Mouse (Mus musculus) erythroblast, embryonic 14.5 days (primary cell): Measurements from ENCODE around the gene Ddx1. TPM values are rescaled to one million over a fixed set of nuclear protein-coding genes. Genes with fewer than 3 reads are reported as not detected.

Source experiments
- H3K27me3 ChIP-seq: 2 replicates; pipeline ENCODE4 v1.6.1; 2012; ENCODE audit warnings: inconsistent platforms; ENCODE audit not compliant: control insufficient read depth
- H3K36me3 ChIP-seq: 2 replicates; pipeline ENCODE4 v1.6.1; 2012; ENCODE audit warnings: mild to moderate bottlenecking, inconsistent platforms; ENCODE audit not compliant: control insufficient read depth
- H3K4me1 ChIP-seq: 2 replicates; pipeline ENCODE4 v1.6.1; 2012; ENCODE audit warnings: inconsistent platforms; ENCODE audit not compliant: control insufficient read depth
- H3K4me3 ChIP-seq: replicated peaks from 2 replicates; pipeline ENCODE3; 2012; ENCODE audit warnings: moderate library complexity, mild to moderate bottlenecking, inconsistent platforms
- H3K9me3 ChIP-seq: 2 replicates; pipeline ENCODE4 v1.6.1; 2012; ENCODE audit warnings: low read length, inconsistent platforms, mixed read lengths; ENCODE audit not compliant: control insufficient read depth
- GATA1 ChIP-seq: IDR thresholded peaks from 2 replicates; pipeline ENCODE4 v1.6.1; 2012; ENCODE audit warnings: low read length, inconsistent platforms, mixed read lengths
- TAL1 ChIP-seq: IDR thresholded peaks from 3 replicates; pipeline ENCODE4 v1.6.1; 2012; ENCODE audit warnings: low read length, inconsistent platforms, mixed read lengths
- polyA plus RNA-seq: library from polyadenylated mRNA; stranded (reverse); fragments of >175 nt; gene quantifications from 2 replicates; pipeline ENCODE4 v1.2.3, GENCODE M21; 2012

Gene Ddx1
- polyA plus RNA-seq, 1 experiment = 0.50 TPM

DNA sequence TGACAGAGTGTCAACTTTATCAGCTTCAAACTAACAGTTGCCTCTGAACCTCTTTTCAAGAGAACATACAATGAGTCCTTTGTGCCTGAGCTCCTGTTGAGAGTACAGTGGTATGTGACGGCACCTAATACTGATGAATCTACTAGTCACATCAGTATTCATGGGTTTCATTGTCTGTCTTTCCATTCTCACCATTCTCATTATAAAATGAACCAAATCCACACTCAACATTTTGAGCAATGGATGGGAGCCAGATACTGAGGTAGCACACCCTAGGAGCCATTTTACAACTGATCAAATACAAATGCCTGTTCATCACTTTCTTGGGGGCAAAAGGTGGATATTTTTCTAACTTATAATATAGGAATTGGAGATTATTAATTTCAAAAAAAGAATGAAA is 40.5 kb downstream of the Ddx1 start:
- TF ChIP-seq GATA1 = no peak
- TF ChIP-seq TAL1 = no peak

DNA sequence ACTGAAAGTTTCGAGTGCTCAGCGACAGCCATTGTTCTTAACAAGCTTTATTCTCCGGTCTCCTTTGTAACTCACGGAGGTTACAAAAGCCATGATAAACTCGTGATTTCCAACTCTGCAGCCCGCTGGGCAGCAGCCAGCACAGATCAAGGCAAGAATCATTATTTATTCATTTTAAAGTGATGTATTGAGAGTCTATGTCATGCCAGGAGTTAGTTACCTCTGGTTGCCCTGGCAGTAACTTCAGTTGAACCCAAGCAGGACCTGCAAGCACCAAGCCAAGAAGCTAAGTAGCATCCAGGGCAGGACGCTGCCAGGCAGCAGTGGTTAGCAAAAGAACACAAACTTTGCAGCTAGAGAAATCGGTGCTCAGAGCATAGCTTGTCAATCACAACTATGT is 41.9 kb downstream of the Ddx1 start:
- H3K9me3 ChIP-seq = no peaks in the 10 kb centered on the region
- H3K4me3 ChIP-seq = no peak overlapping the region
- TF ChIP-seq TAL1 (no peak), GATA1 (no peak)
- H3K27me3 ChIP-seq = no peaks in the 10 kb centered on the region; the same call in 1 of the 2 replicates
- H3K36me3 ChIP-seq = no peaks in the 10 kb centered on the region
- H3K4me1 ChIP-seq = no peaks in the 10 kb centered on the region

More for the DNA sequence above, 40.5 kb downstream of the Ddx1 start:
- no peaks in the 10 kb centered on the region for H3K4me1 ChIP-seq
- no peaks in the 10 kb centered on the region for H3K9me3 ChIP-seq
- no peaks in the 10 kb centered on the region for H3K36me3 ChIP-seq
- H3K4me3 ChIP-seq = no peak overlapping the region
- H3K27me3 ChIP-seq = no peaks in the 10 kb centered on the region; the same call in 1 of the 2 replicates

DNA sequence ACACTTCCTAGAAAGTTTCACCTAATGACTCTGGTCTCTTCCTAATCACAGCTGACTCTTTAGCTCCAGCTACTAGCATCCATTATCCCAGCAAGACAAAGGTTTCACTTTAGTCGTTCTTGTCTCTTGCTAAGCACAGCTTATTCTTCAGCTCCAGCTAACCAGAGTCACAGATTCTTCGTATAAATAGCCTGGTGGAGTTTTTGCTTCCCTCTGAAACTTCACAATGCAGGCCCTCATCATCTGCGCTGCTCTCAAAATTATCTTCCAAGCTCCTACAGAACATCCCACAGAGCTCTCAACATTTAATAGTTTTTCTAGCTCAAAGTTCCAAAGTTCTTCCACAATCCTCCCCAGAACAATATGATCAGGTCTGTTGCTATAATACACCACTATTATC is 43.3 kb downstream of the Ddx1 start:
- TF ChIP-seq TAL1 (no peak), GATA1 (no peak)
- H3K9me3 ChIP-seq = no peaks in the 10 kb centered on the region

DNA sequence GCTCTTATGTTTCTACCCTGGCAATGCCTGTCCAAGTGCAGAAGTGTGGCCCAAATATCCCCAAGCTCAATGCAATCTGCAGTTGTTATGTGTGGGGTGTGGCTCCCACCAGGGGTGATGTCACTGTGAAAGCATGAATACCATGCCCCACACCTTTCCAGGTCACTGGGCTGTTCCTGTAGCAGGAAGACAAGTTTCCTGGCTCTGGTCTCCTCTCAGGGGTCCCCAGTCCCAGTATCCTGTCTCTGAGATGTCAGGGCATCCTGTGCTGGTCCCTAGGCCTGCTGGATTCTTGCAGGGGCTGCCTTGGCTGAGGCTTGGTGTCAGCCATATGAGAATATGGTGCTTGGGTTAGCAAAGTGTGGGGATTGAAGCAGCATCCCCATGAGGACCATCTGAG is 46.7 kb downstream of the Ddx1 start:
- Histone ChIP-seq H3K27me3 (no peaks in the 10 kb centered on the region), H3K9me3 (no peaks in the 10 kb centered on the region), H3K4me3 (no peak overlapping the region), H3K4me1 (peaks cover 1% of the 10 kb centered on the region; the same call in 1 of the 2 replicates), H3K36me3 (no peaks in the 10 kb centered on the region)
- no peak for TF ChIP-seq GATA1
- no peak for TF ChIP-seq TAL1

More for the DNA sequence above, 43.3 kb downstream of the Ddx1 start:
- Histone ChIP-seq H3K4me1 (peaks cover 1% of the 10 kb centered on the region; the same call in 1 of the 2 replicates), H3K36me3 (no peaks in the 10 kb centered on the region), H3K27me3 (no peaks in the 10 kb centered on the region; the same call in 1 of the 2 replicates), H3K4me3 (no peak overlapping the region)

DNA sequence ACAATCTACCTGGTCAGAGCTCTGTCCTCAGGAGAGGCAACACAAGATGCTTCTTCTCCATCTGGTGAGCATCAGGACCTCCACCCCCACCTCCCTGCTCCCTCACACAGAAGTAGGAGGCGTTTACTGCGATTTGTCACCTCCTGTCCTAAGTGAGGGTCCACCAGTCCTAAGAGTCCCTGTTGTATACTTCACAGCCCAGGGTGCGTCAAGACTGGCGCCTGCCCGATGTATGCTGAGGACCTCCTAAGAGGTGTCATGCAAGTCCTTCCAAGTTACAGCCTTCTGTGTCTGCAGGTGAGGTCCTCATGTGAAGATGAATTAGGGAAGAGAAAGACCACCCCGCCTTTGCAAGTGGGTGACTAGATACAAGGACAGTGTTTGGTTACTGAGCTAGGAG is 48.4 kb downstream of the Ddx1 start:
- H3K9me3 ChIP-seq = no peaks in the 10 kb centered on the region
- H3K27me3 ChIP-seq = no peaks in the 10 kb centered on the region
- TF ChIP-seq TAL1 (no peak), GATA1 (no peak)
- H3K4me1 ChIP-seq = peaks cover 1% of the 10 kb centered on the region; the same call in 1 of the 2 replicates
- no peaks in the 10 kb centered on the region for H3K36me3 ChIP-seq
- no peak overlapping the region for H3K4me3 ChIP-seq

DNA sequence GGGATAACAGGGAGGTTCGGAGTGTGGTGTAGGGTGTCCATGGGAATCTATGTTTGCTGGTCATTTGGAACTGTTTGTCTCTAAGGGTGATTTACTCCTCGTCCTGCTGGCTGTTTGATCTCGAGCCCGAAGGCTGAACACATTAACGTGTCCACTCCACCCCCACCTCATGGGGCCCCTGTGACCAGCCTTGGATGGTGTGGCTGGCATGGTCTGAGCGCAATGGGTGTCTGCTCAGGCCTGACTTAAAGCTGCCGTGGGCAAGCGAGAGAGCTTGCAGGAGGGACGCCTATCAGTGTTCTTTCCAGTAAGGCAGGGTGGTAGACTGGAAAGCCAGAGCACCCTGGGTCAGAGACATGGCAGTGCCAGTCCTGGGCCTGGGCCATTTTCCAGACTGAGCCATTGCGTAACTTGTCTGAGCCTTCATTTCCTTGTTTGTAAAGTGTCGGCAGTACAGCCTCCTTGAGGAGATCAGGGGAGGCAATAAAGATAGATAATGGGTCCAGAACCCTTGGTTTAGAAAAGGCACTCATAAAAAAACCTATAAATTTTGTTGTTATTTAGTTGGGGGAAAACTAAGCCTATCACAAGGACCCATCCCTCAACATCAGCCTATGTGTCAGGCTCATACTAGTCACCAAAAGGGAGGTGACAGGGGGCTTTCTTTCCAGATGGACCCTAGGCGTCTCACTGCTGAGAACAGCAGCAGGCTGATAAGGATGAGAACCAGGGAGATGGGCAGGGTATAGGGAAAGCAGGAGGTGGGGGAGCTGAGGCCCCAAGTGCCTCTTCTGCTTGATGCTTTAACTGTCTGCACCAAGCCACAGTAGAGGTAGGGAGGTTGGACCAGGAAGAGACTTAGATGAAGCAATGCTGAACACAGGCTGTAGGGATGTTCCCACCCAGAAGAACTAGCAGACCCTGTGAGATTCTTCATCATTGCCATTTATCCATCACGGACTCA is 49.4 kb downstream of the Ddx1 start:
- no peaks in the 10 kb centered on the region for H3K36me3 ChIP-seq
- H3K4me1 ChIP-seq = peaks cover 1% of the 10 kb centered on the region; the same call in 1 of the 2 replicates
- no peak for TF ChIP-seq TAL1
- no peak for TF ChIP-seq GATA1
- H3K27me3 ChIP-seq = no peaks in the 10 kb centered on the region
- no peaks in the 10 kb centered on the region for H3K9me3 ChIP-seq
- H3K4me3 ChIP-seq = no peak overlapping the region

DNA sequence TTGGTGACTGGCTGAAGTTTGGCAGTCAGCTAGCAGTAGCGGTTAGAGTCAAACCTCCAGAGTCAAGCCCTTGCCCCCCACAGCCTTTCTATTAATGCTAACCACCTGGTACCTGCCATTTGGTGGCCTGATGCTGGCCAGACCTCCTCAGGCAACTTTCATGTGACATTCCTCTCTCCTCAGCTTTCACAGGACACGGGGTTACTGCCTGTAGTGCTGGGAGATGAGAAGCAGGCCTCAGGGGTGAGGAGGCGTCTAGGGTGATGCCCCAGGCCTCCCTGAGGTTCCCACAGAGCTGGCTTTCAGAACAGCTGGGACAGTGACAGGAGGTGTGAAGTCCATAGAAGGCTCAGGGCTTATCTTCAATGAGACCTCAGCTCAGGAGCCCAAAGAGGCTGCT is 50.9 kb downstream of the Ddx1 start:
- Histone ChIP-seq H3K27me3 (no peaks in the 10 kb centered on the region), H3K4me3 (no peak overlapping the region), H3K4me1 (peaks cover 1% of the 10 kb centered on the region; the same call in 1 of the 2 replicates), H3K9me3 (no peaks in the 10 kb centered on the region), H3K36me3 (no peaks in the 10 kb centered on the region)
- TF ChIP-seq TAL1 (no peak), GATA1 (no peak)

DNA sequence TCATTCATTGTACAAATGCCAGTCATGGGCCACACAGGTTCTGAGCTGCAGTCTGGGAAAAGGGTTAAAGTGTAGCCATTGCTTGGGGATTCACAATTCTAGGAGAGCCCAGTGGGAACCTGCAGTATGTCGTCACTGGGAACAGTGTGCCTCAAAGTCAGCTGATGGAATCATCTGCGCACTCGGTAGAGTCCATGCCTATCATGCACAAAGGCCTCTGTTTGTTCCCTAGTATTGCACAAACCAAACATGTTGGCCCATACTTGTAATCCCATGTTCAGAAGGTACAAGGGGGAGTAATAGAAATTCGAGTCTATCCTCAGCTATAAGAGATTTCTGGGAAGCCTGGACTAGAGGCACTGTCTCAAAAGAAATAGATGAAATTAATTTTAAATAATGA is 52.9 kb downstream of the Ddx1 start:
- Histone ChIP-seq H3K9me3 (no peaks in the 10 kb centered on the region), H3K4me3 (no peak overlapping the region), H3K4me1 (peaks cover 1% of the 10 kb centered on the region; the same call in 1 of the 2 replicates), H3K36me3 (no peaks in the 10 kb centered on the region), H3K27me3 (no peaks in the 10 kb centered on the region)
- TF ChIP-seq GATA1 (no peak), TAL1 (no peak)

DNA sequence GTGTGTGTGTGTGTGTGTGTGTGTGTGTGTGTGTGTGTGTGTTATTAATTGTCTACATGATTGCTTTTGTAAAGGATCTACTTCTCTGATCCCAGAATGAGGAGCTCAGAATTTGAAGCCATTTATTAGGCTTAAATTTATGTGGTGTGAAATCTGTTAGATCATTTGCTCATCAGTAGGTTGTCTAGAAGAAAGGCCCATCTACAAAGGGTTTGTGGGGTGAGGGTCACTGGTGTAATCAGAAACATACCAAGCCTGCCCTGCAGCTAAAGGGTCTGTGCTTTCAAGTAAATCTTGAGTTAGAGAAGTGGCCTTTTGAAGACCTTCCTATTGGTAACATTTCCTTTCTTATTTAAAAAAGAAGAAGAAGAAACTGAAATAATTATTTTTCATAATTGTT is 53.5 kb downstream of the Ddx1 start:
- TF ChIP-seq TAL1 (no peak), GATA1 (no peak)
- no peaks in the 10 kb centered on the region for H3K4me1 ChIP-seq
- H3K36me3 ChIP-seq = no peaks in the 10 kb centered on the region
- no peaks in the 10 kb centered on the region for H3K27me3 ChIP-seq
- H3K9me3 ChIP-seq = no peaks in the 10 kb centered on the region
- no peak overlapping the region for H3K4me3 ChIP-seq
